ENCODE assay signal across 11 mouse cellular contexts in genomic region chr17:65674710-65675171, GRCm38 (mm10). TPM values are rescaled to one million over a fixed set of nuclear protein-coding genes. Genes with fewer than 3 reads are reported as not detected.
A peak's percentile ranks its signal among the peaks of the same experiment; 100 is the strongest.
DNase-seq lines count a peak whose midpoint lies in the region; ATAC-seq and TF ChIP-seq lines count a peak whose summit lies in the region.
"Had no signal": no experiment of that assay in that cellular context is flagged by ENCODE, and none has a peak within 500 bp of the region (broad histone marks: within the 10 kb centered on the region; RNA-seq: fewer than 3 reads in every experiment).

No protein-coding gene starts in this region.

- no peak for ATAC-seq in kidney, embryonic 15.5 days (replicated peaks; ENCODE audit: low FRiP score)
- peak; percentile 82 for ATAC-seq in monocyte, adult 5-6 weeks (replicated peaks; ENCODE audit: insufficient number of reproducible peaks, low FRiP score, low TSS enrichment, poor library complexity, severe bottlenecking)
- ATAC-seq in inflammation-experienced regulatory T-cells, adult 6 months = no peak
- ATAC-seq: hindbrain, embryonic 16.5 days had no signal

- H3K27me3 ChIP-seq in kidney, embryonic 15.5 days = no peaks in the 10 kb centered on the region
- H3K27me3 ChIP-seq in embryonic facial prominence, embryonic 10.5 days (replicated peaks; ENCODE audit: low read depth, poor library complexity, severe bottlenecking) = no peaks in the 10 kb centered on the region
- H3K27me3 ChIP-seq in thymus, adult 2 months (ENCODE audit: control insufficient read depth, insufficient read depth, low read length) = no peaks in the 10 kb centered on the region

- no peaks in the 10 kb centered on the region for H3K4me1 ChIP-seq in kidney, embryonic 15.5 days
- H3K4me1 ChIP-seq in embryonic facial prominence, embryonic 10.5 days = peaks cover 15% of the 10 kb centered on the region
- H3K4me1 ChIP-seq in thymus, adult 2 months (replicated peaks; ENCODE audit: control insufficient read depth, insufficient read depth, low read length) = peaks cover 6% of the 10 kb centered on the region; the same call in 1 of the 2 replicates

- no peak overlapping the region for H3K4me2 ChIP-seq in kidney, embryonic 15.5 days

- TF ChIP-seq POLR2A in thymus, adult 2 months (IDR thresholded peaks at IDR 0.05; ENCODE audit: control insufficient read depth, extremely low read depth, insufficient read depth, low read length, poor library complexity) = no peak

- TF ChIP-seq CTCF in thymus, adult 2 months (IDR thresholded peaks at IDR 0.05; ENCODE audit: borderline replicate concordance, control insufficient read depth, extremely low read depth, insufficient read depth, low read length, poor library complexity) = no peak

- no peak overlapping the region for H3K4me3 ChIP-seq in kidney, embryonic 15.5 days (replicated peaks)
- H3K4me3 ChIP-seq in embryonic facial prominence, embryonic 10.5 days = no peak overlapping the region
- no peak overlapping the region for H3K4me3 ChIP-seq in thymus, adult 2 months (ENCODE audit: control insufficient read depth, insufficient read depth, low read length)
- H3K4me3 ChIP-seq: erythroblast, embryonic 14.5 days had no signal

- no peak overlapping the region for H3K27ac ChIP-seq in kidney, embryonic 15.5 days
- no peak overlapping the region for H3K27ac ChIP-seq in embryonic facial prominence, embryonic 10.5 days (replicated peaks)
- no peak overlapping the region for H3K27ac ChIP-seq in thymus, adult 2 months (ENCODE audit: control insufficient read depth, insufficient read depth, low read length)
- H3K27ac ChIP-seq: liver, embryonic 14.5 days had no signal

- H3K36me3 ChIP-seq in kidney, embryonic 15.5 days = no peaks in the 10 kb centered on the region
- H3K36me3 ChIP-seq in embryonic facial prominence, embryonic 10.5 days (replicated peaks) = peaks cover 6% of the 10 kb centered on the region; the same call in 1 of the 2 replicates
- H3K36me3 ChIP-seq in thymus, adult 2 months (ENCODE audit: control insufficient read depth, insufficient read depth, low read length) = no peaks in the 10 kb centered on the region

- H3K9ac ChIP-seq in kidney, embryonic 15.5 days = no peak overlapping the region
- H3K9ac ChIP-seq: liver, embryonic 14.5 days had no signal

- intact Hi-C loops in heart, postnatal 36 days (cut with DNase I) = no loop called here

- WGBS in kidney, embryonic 15.5 days = 70% methylated on average over 1 of the region's 1 CpGs
- WGBS in embryonic facial prominence, embryonic 10.5 days = 60% methylated on average over 1 of the region's 1 CpGs
- WGBS in thymus, adult 2 months = 19% methylated on average over 1 of the region's 1 CpGs

- H3K9me3 ChIP-seq in kidney, embryonic 15.5 days (replicated peaks) = no peaks in the 10 kb centered on the region; the same call in 1 of the 2 replicates
- no peaks in the 10 kb centered on the region for H3K9me3 ChIP-seq in embryonic facial prominence, embryonic 10.5 days

- DNase-seq in kidney, adult 9 months = peak; percentile 35
- DNase-seq in R1 (ENCODE audit: low read depth, low spot score) = peak; percentile 79
- DNase-seq in heart, postnatal 36 days = peak; percentile 33 to 37
- DNase-seq in embryonic facial prominence, embryonic 10.5 days (ENCODE audit: low spot score) = no peak
- no peak for DNase-seq in thymus, adult 2 months

RNA-seq across cellular contexts. Expression of gene Txndc2, which starts 32.8 kb away (rescaled TPM):
- not detected in 2 replicates for polyA plus RNA-seq in kidney, embryonic 15.5 days (2015; fragmentation: Nextera tagmentation; extraction: Ambion mirVana)
- not detected for total RNA-seq in heart, postnatal 36 days (2021)
- 0.21 to 0.39 TPM (median 0.38 TPM) in 3 replicates for total RNA-seq in monocyte, adult 5-6 weeks (2017)
- polyA plus RNA-seq in embryonic facial prominence, embryonic 10.5 days (2016; fragmentation: Nextera tagmentation; extraction: Ambion mirVana) = 0.07 TPM in 1 of 2 replicates, not detected in the other
- polyA plus RNA-seq in inflammation-experienced regulatory T-cells, adult 6 months (2017; shearing (Covaris generic)) = not detected
- polyA plus RNA-seq in thymus, adult 2 months (2012; rRNA removed) = not detected in 2 replicates
- polyA plus RNA-seq: erythroblast, embryonic 14.5 days; hindbrain, embryonic 16.5 days; liver, embryonic 14.5 days had no signal

Comparison
In these comparisons a context has a peak if more than half of its experiments do, and no peak if none do; other contexts are left out.
1. DNase-seq: peak in kidney, adult 9 months (single experiment), R1 (single experiment) and heart, postnatal 36 days (2 of 2); none in embryonic facial prominence, embryonic 10.5 days (single experiment) and thymus, adult 2 months (single experiment).